Mouse (Mus musculus) MEL (cell line): ENCODE data around the gene Cyp2d22. TPM values are rescaled to one million over a fixed set of nuclear protein-coding genes. Genes with fewer than 3 reads are reported as not detected.

ENCODE experiments used
- DNase-seq: peaks from one replicate; pipeline ENCODE4 v3.0.0; 2011; ENCODE audit warnings: low read depth, low spot score
- H3K27ac ChIP-seq: 2 replicates; pipeline ENCODE4 v1.5.1; 2012; ENCODE audit warnings: low read depth, mild to moderate bottlenecking, control low read depth, low read length, moderate library complexity; ENCODE audit not compliant: control insufficient read depth
- H3K27me3 ChIP-seq, 2 experiments: fragments of 150-350 bp in 1 of 2; sonication (generic) in 1 of 2; 2 replicates each; pipeline ENCODE4 v1.6.1; 2012; ENCODE audit warnings: low read length in 2 of 2, mild to moderate bottlenecking in 2 of 2, improper control_type of control experiment in 1 of 2, moderate library complexity in 1 of 2; ENCODE audit not compliant: insufficient read depth in 2 of 2, control insufficient read depth in 1 of 2
- H3K36me3 ChIP-seq, 2 experiments: 2 replicates each; pipeline ENCODE4 v1.6.1; 2012 to 2014; ENCODE audit warnings: low read length in 2 of 2, improper control_type of control experiment in 1 of 2, inconsistent platforms in 1 of 2, mild to moderate bottlenecking in 1 of 2; ENCODE audit not compliant: insufficient read depth in 2 of 2, control insufficient read depth in 1 of 2
- H3K4me1 ChIP-seq, 2 experiments: fragments of 150-350 bp in 1 of 2; sonication (generic) in 1 of 2; 2 replicates each; pipeline ENCODE4 v1.6.1; 2012; ENCODE audit warnings: low read length in 2 of 2, improper control_type of control experiment in 1 of 2, mild to moderate bottlenecking in 1 of 2; ENCODE audit not compliant: insufficient read depth in 2 of 2, control insufficient read depth in 1 of 2
- H3K4me3 ChIP-seq, 2 experiments: fragments of 150-350 bp in 1 of 2; sonication (generic) in 1 of 2; 2 replicates each; pipeline ENCODE4 v1.5.1; 2012; ENCODE audit warnings: low read depth in 2 of 2, low read length in 2 of 2, mild to moderate bottlenecking in 2 of 2, moderate library complexity in 2 of 2, control low read depth in 1 of 2, improper control_type of control experiment in 1 of 2; ENCODE audit not compliant: control insufficient read depth in 1 of 2, insufficient read depth in 1 of 2
- H3K79me2 ChIP-seq: 2 replicates; pipeline ENCODE4 v1.6.1; 2012; ENCODE audit warnings: mild to moderate bottlenecking, low read length, moderate library complexity; ENCODE audit not compliant: control insufficient read depth, poor library complexity, insufficient read depth
- H3K9ac ChIP-seq: 2 replicates; pipeline ENCODE4 v1.6.1; 2012; ENCODE audit warnings: low read depth, mild to moderate bottlenecking, control low read depth, low read length, moderate library complexity; ENCODE audit not compliant: control insufficient read depth, poor library complexity, severe bottlenecking
- H3K9me3 ChIP-seq: fragments of 150-350 bp; sonication (generic); replicated peaks from 2 replicates; pipeline ENCODE4 v1.6.1; 2012; ENCODE audit warnings: mild to moderate bottlenecking, low read length, improper control_type of control experiment, moderate library complexity; ENCODE audit not compliant: insufficient read depth
- CHD1 ChIP-seq: IDR thresholded peaks from 2 replicates; pipeline ENCODE4 v1.6.1; 2012; ENCODE audit warnings: low read depth, mild to moderate bottlenecking, inconsistent platforms, low read length, improper control_type of control experiment
- CTCF ChIP-seq, 3 experiments: IDR thresholded peaks in 2 of 3; conservative IDR thresholded peaks in 1 of 3; 2 replicates each; pipeline ENCODE4 v1.5.1; 2011 to 2012; ENCODE audit warnings: low read length in 3 of 3, low read depth in 2 of 3, mild to moderate bottlenecking in 2 of 3, improper control_type of control experiment in 1 of 3, inconsistent platforms in 1 of 3, mixed read lengths in 1 of 3, moderate library complexity in 1 of 3; ENCODE audit not compliant: control insufficient read depth in 1 of 3, insufficient read depth in 1 of 3, poor library complexity in 1 of 3, severe bottlenecking in 1 of 3
- E2F4 ChIP-seq: IDR thresholded peaks from 2 replicates; pipeline ENCODE4 v1.6.1; 2011; ENCODE audit warnings: low read depth, low read length, improper control_type of control experiment, borderline replicate concordance
- ELF1 ChIP-seq: IDR thresholded peaks from 2 replicates; pipeline ENCODE4 v1.6.1; 2014; ENCODE audit warnings: low read depth, mild to moderate bottlenecking, inconsistent platforms, low read length, improper control_type of control experiment, moderate library complexity
- GABPA ChIP-seq: IDR thresholded peaks from 2 replicates; pipeline ENCODE4 v1.6.1; 2012; ENCODE audit warnings: low read depth, mild to moderate bottlenecking, inconsistent platforms, low read length, improper control_type of control experiment, moderate library complexity
- HCFC1 ChIP-seq: IDR thresholded peaks from 2 replicates; pipeline ENCODE4 v1.6.1; 2012; ENCODE audit warnings: low read depth, mild to moderate bottlenecking, inconsistent platforms, low read length, improper control_type of control experiment, moderate library complexity
- JUND ChIP-seq: IDR thresholded peaks from 2 replicates; pipeline ENCODE4 v1.6.1; 2011; ENCODE audit warnings: low read depth, mild to moderate bottlenecking, improper control_type of control experiment, low read length
- KAT2A ChIP-seq: conservative IDR thresholded peaks from 2 replicates; pipeline ENCODE4 v1.6.1; 2012; ENCODE audit warnings: low read depth, low read length, improper control_type of control experiment, inconsistent platforms
- MAFK ChIP-seq: IDR thresholded peaks from 2 replicates; pipeline ENCODE4 v1.6.1; 2011; ENCODE audit warnings: low read depth, mild to moderate bottlenecking, low read length, improper control_type of control experiment, borderline replicate concordance
- MAX ChIP-seq: IDR thresholded peaks from 2 replicates; pipeline ENCODE4 v1.6.1; 2011; ENCODE audit warnings: low read length, improper control_type of control experiment
- MAZ ChIP-seq: IDR thresholded peaks from 2 replicates; pipeline ENCODE4 v1.6.1; 2012; ENCODE audit warnings: low read depth, mild to moderate bottlenecking, inconsistent platforms, low read length, improper control_type of control experiment
- MYB ChIP-seq: IDR thresholded peaks from 2 replicates; pipeline ENCODE4 v1.6.1; 2011; ENCODE audit warnings: mild to moderate bottlenecking, low read depth, low read length, improper control_type of control experiment
- MYC ChIP-seq: IDR thresholded peaks from 2 replicates; pipeline ENCODE4 v1.6.1; 2011; ENCODE audit warnings: low read depth, mild to moderate bottlenecking, low read length, improper control_type of control experiment, moderate library complexity
- NELFE ChIP-seq: IDR thresholded peaks from 2 replicates; pipeline ENCODE4 v1.6.1; 2011; ENCODE audit warnings: low read depth, low read length, improper control_type of control experiment
- POLR2AphosphoS5 ChIP-seq: IDR thresholded peaks from 2 replicates; pipeline ENCODE4 v1.6.1; 2012; ENCODE audit warnings: low read depth, borderline replicate concordance, mild to moderate bottlenecking, inconsistent platforms, low read length, moderate library complexity, mixed read lengths
- RAD21 ChIP-seq: IDR thresholded peaks from 2 replicates; pipeline ENCODE4 v1.6.1; 2011; ENCODE audit warnings: mild to moderate bottlenecking, low read depth, low read length, improper control_type of control experiment
- RCOR1 ChIP-seq: IDR thresholded peaks from 2 replicates; pipeline ENCODE4 v1.6.1; 2012; ENCODE audit warnings: low read depth, mild to moderate bottlenecking, inconsistent platforms, low read length, improper control_type of control experiment
- SMC3 ChIP-seq: IDR thresholded peaks from 2 replicates; pipeline ENCODE4 v1.6.1; 2011; ENCODE audit warnings: low read depth, low read length, improper control_type of control experiment
- TAL1 ChIP-seq: IDR thresholded peaks from 2 replicates; pipeline ENCODE4 v1.6.1; 2012; ENCODE audit warnings: mild to moderate bottlenecking, inconsistent platforms, low read length, moderate library complexity, mixed read lengths
- UBTF ChIP-seq: IDR thresholded peaks from 2 replicates; pipeline ENCODE4 v1.6.1; 2012; ENCODE audit warnings: low read depth, mild to moderate bottlenecking, inconsistent platforms, low read length, improper control_type of control experiment, moderate library complexity, borderline replicate concordance; ENCODE audit not compliant: insufficient read depth
- USF1 ChIP-seq: IDR thresholded peaks from 2 replicates; pipeline ENCODE4 v1.6.1; 2014; ENCODE audit warnings: low read depth, mild to moderate bottlenecking, inconsistent platforms, low read length, improper control_type of control experiment, moderate library complexity
- USF2 ChIP-seq, 2 experiments: IDR thresholded peaks; 2 replicates each; pipeline ENCODE4 v1.6.1; 2011 to 2012; ENCODE audit warnings: improper control_type of control experiment in 2 of 2, low read length in 2 of 2, borderline replicate concordance in 1 of 2, inconsistent platforms in 1 of 2, low read depth in 1 of 2, mild to moderate bottlenecking in 1 of 2; ENCODE audit not compliant: insufficient read depth in 1 of 2
- ZC3H11A ChIP-seq: IDR thresholded peaks from 2 replicates; pipeline ENCODE4 v1.6.1; 2012; ENCODE audit warnings: low read depth, mild to moderate bottlenecking, inconsistent platforms, low read length, improper control_type of control experiment
- ZMIZ1 ChIP-seq: IDR thresholded peaks from 2 replicates; pipeline ENCODE4 v1.6.1; 2012; ENCODE audit warnings: low read depth, mild to moderate bottlenecking, inconsistent platforms, low read length, improper control_type of control experiment, moderate library complexity
- ZNF384 ChIP-seq: IDR thresholded peaks from 2 replicates; pipeline ENCODE4 v1.6.1; 2012; ENCODE audit warnings: low read depth, mild to moderate bottlenecking, inconsistent platforms, low read length, improper control_type of control experiment
- polyA plus RNA-seq, 2 experiments: library from polyadenylated mRNA; stranded (reverse) in 1 of 2; unstranded in 1 of 2; fragments of >175 nt in 1 of 2; fragments of >200 nt in 1 of 2; gene quantifications; 2 replicates each; pipeline versions ENCODE4 v1.2.1 to v1.2.4; 2012; ENCODE audit warnings: low replicate concordance in 2 of 2, low read depth in 1 of 2; ENCODE audit not compliant: insufficient read length in 2 of 2, insufficient read depth in 1 of 2, missing spikeins in 1 of 2
- total RNA-seq: library from RNA; depleted of rRNA; stranded (reverse); fragments of 300-350 nt; gene quantifications from 2 replicates; pipeline ENCODE4 v1.2.3, GENCODE M21; 2012

Gene Cyp2d22
- total and polyA plus RNA-seq, 3 experiments, result 0.10 TPM; not detected in 2

- no peaks in the 10 kb centered on the region for H3K27me3 ChIP-seq
- TF ChIP-seq USF1 (no peak), POLR2AphosphoS5 (no peak), GABPA (no peak), TAL1 (no peak), RAD21 (no peak), MYC (no peak), RCOR1 (no peak), MYB (no peak), MAZ (no peak), SMC3 (no peak), E2F4 (no peak), KAT2A (no peak), HCFC1 (no peak), JUND (no peak), MAFK (no peak), USF2 (IDR thresholded peaks at IDR 0.05; ENCODE audit: borderline replicate concordance in 1 of 2, insufficient read depth in 1 of 2, low read depth in 1 of 2, low read length in 2 of 2) (no peak), CTCF (IDR thresholded peaks at IDR 0.05 in 2 of 3, conservative IDR thresholded peaks at IDR 0.05 in 1 of 3; ENCODE audit: control insufficient read depth in 1 of 3, insufficient read depth in 1 of 3, low read depth in 2 of 3, low read length in 3 of 3, poor library complexity in 1 of 3, severe bottlenecking in 1 of 3) (no peak), MAX (no peak), NELFE (no peak), ELF1 (no peak)
- peaks cover 0 to 3% of the 10 kb centered on the region in 2 experiments; a peak in 2 of 4 replicates for H3K36me3 ChIP-seq
- H3K9ac ChIP-seq, result no peak overlapping the region
- H3K4me1 ChIP-seq, result peaks cover 8 to 13% of the 10 kb centered on the region in 2 experiments
- no peaks in the 10 kb centered on the region for H3K79me2 ChIP-seq
- no peak for DNase-seq
- H3K9me3 ChIP-seq, result no peaks in the 10 kb centered on the region
- no peak overlapping the region for H3K27ac ChIP-seq
- H3K4me3 ChIP-seq, result no peak overlapping the region
These were observed 17.8 kb downstream of the Cyp2d22 start for GRCm38 (mm10) chr15:82362234-82362633.

GRCm38 (mm10) chr15:82361459-82362018 lies 18.5 kb downstream of the Cyp2d22 start:
- H3K79me2 ChIP-seq, result no peaks in the 10 kb centered on the region
- H3K4me1 ChIP-seq, result peaks cover 8 to 13% of the 10 kb centered on the region in 2 experiments
- no peaks in the 10 kb centered on the region for H3K9me3 ChIP-seq
- no peak overlapping the region for H3K9ac ChIP-seq
- peaks cover 0 to 3% of the 10 kb centered on the region in 2 experiments; a peak in 2 of 4 replicates for H3K36me3 ChIP-seq
- H3K4me3 ChIP-seq, result no peak overlapping the region
- H3K27me3 ChIP-seq, result no peaks in the 10 kb centered on the region
- TF ChIP-seq ZMIZ1, result no peak
- TF ChIP-seq CHD1, result no peak
- no peak for TF ChIP-seq USF1
- no peak for TF ChIP-seq MAFK
- TF ChIP-seq NELFE, result no peak
- peak; percentile 31 for TF ChIP-seq RAD21
- no peak for TF ChIP-seq JUND
- no peak for TF ChIP-seq UBTF
- TF ChIP-seq ELF1, result peak; percentile 21; the same call in 1 of the 2 replicates
- peak; percentile 26 for TF ChIP-seq ZC3H11A
- TF ChIP-seq CTCF (IDR thresholded peaks at IDR 0.05 in 2 of 3, conservative IDR thresholded peaks at IDR 0.05 in 1 of 3; ENCODE audit: control insufficient read depth in 1 of 3, insufficient read depth in 1 of 3, low read depth in 2 of 3, low read length in 3 of 3, poor library complexity in 1 of 3, severe bottlenecking in 1 of 3), result peak in 2 of 3 experiments; percentile 25 to 27; a peak in 3 of 6 replicates
- TF ChIP-seq ZNF384, result no peak
- TF ChIP-seq, all 39 proteins: peak for 4
- DNase-seq, result peak; percentile 43
- H3K27ac ChIP-seq, result no peak overlapping the region
